Mouse (Mus musculus): ENCODE data around the gene Fgf23. TPM values are rescaled to one million over a fixed set of nuclear protein-coding genes. Genes with fewer than 3 reads are reported as not detected.

Gene Fgf23
- polyA plus RNA-seq, 2 experiments = not detected

DNA sequence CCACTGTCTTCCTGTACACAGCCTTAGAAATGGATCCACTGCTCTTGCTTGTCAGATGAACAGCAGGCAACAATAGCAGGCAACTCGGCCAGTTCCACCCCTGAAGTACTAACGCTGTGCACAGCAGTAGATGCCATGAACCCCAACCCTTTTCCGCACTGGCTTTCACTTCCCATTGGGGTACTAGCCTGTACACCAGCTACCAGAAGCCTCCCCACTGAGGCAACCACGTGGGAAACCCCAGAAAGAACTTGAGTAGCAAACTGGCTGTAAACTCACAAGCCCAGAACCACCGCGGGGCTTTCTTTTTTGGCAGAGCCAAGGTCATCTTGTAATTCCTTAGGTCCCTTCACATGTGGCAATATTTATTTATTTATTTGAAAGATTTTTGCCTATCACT, 9.1 kb downstream of the Fgf23 start:
- no peaks in the 10 kb centered on the region for H3K36me3 ChIP-seq (replicated peaks; ENCODE audit: control insufficient read depth, insufficient read depth, low read depth)
- H3K9me3 ChIP-seq (ENCODE audit: control insufficient read depth, low read length) = no peaks in the 10 kb centered on the region
- no peak for ATAC-seq (ENCODE audit: insufficient read depth)
- peaks cover 16% of the 10 kb centered on the region for H3K27me3 ChIP-seq (ENCODE audit: control insufficient read depth, insufficient read depth, low read length)
- WGBS (ENCODE audit: insufficient replicate concordance) = 57% methylated on average over 6 of the region's 6 CpGs
- H3K9ac ChIP-seq (replicated peaks) = no peak overlapping the region
- DNase-seq (ENCODE audit: low read depth in 3 of 3, low spot score in 3 of 3) = no peak
- TF ChIP-seq CTCF (IDR thresholded peaks at IDR 0.05; ENCODE audit: low read depth) (no peak), EP300 (IDR thresholded peaks at IDR 0.05; ENCODE audit: low read depth) (no peak)
- H3K4me2 ChIP-seq (ENCODE audit: low read depth) = no peak overlapping the region
- no peak overlapping the region for H3K27ac ChIP-seq
- no peak overlapping the region for H3K4me3 ChIP-seq (ENCODE audit: insufficient read depth in 1 of 2, low read depth in 2 of 2, low read length in 2 of 2)
- no peaks in the 10 kb centered on the region for H3K4me1 ChIP-seq (replicated peaks; ENCODE audit: control insufficient read depth in 2 of 2, insufficient read depth in 2 of 2, low read length in 1 of 2)

DNA sequence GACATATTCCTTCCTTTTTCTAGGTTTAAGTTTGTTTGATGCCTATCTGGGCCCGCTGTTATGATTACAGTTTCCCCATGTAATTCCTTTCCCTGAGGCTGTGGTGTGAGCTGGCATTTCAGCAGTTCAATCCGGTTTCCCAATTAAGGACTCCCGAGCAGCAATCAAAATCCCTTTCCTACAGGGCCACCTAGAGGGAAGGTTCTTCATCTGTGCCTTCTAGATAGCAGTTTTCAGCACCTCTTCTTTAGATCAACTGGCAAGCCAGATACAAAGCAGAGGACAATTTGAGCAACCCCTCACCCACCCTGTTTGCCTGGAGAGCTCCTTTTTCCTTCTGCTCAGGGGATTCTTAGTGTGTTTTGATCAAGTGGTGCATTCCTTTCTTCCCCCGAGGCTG, 14.0 kb downstream of the Fgf23 start:
- ATAC-seq (ENCODE audit: insufficient read depth) (no peak), DNase-seq (ENCODE audit: low read depth in 3 of 3, low spot score in 3 of 3) (no peak)
- WGBS (ENCODE audit: insufficient replicate concordance) = 52% methylated on average over 4 of the region's 4 CpGs
- H3K36me3 ChIP-seq (replicated peaks; ENCODE audit: control insufficient read depth, insufficient read depth, low read depth) = no peaks in the 10 kb centered on the region
- H3K9ac ChIP-seq (replicated peaks) = no peak overlapping the region
- no peak overlapping the region for H3K27ac ChIP-seq
- H3K27me3 ChIP-seq (ENCODE audit: control insufficient read depth, insufficient read depth, low read length) = no peaks in the 10 kb centered on the region
- H3K9me3 ChIP-seq (ENCODE audit: control insufficient read depth, low read length) = no peaks in the 10 kb centered on the region
- H3K4me2 ChIP-seq (ENCODE audit: low read depth) = no peak overlapping the region
- TF ChIP-seq CTCF (IDR thresholded peaks at IDR 0.05; ENCODE audit: low read depth) (no peak), EP300 (IDR thresholded peaks at IDR 0.05; ENCODE audit: low read depth) (no peak)
- no peak overlapping the region for H3K4me3 ChIP-seq (ENCODE audit: insufficient read depth in 1 of 2, low read depth in 2 of 2, low read length in 2 of 2)
- no peaks in the 10 kb centered on the region for H3K4me1 ChIP-seq (replicated peaks; ENCODE audit: control insufficient read depth in 2 of 2, insufficient read depth in 2 of 2, low read length in 1 of 2)

DNA sequence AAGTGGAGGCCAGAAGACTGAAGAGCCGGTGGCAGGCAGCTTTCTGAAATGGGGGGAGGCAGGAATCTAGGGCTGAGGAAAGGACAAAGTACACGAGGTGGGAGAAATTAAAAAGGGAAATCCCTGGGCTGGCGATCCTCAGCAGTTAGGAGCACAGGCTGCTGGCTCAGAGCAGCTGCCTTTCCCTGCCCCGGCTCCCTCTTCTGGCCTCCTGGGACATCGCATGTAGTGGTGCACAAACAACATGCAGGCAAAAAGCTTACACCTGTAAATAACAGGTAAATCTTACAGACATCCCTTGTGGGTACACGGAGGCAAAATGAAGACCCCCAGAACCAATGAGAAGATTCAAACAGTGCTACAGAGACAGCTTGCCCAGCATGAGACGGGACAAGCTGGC, 21.9 kb downstream of the Fgf23 start:
- H3K9me3 ChIP-seq (ENCODE audit: control insufficient read depth, low read length) = no peaks in the 10 kb centered on the region
- no peak overlapping the region for H3K9ac ChIP-seq (replicated peaks)
- no peaks in the 10 kb centered on the region for H3K36me3 ChIP-seq (replicated peaks; ENCODE audit: control insufficient read depth, insufficient read depth, low read depth)
- TF ChIP-seq EP300 (IDR thresholded peaks at IDR 0.05; ENCODE audit: low read depth) = no peak
- TF ChIP-seq CTCF (IDR thresholded peaks at IDR 0.05; ENCODE audit: low read depth) = peak; percentile 57
- DNase-seq (ENCODE audit: low read depth in 3 of 3, low spot score in 3 of 3) (no peak), ATAC-seq (ENCODE audit: insufficient read depth) (no peak)
- H3K4me2 ChIP-seq (ENCODE audit: low read depth) = no peak overlapping the region
- no peak overlapping the region for H3K4me3 ChIP-seq (ENCODE audit: insufficient read depth in 1 of 2, low read depth in 2 of 2, low read length in 2 of 2)
- WGBS (ENCODE audit: insufficient replicate concordance) = 52% methylated on average over 7 of the region's 7 CpGs
- H3K27ac ChIP-seq = no peak overlapping the region
- no peaks in the 10 kb centered on the region for H3K4me1 ChIP-seq (replicated peaks; ENCODE audit: control insufficient read depth in 2 of 2, insufficient read depth in 2 of 2, low read length in 1 of 2)
- no peaks in the 10 kb centered on the region for H3K27me3 ChIP-seq (ENCODE audit: control insufficient read depth, insufficient read depth, low read length)

DNA sequence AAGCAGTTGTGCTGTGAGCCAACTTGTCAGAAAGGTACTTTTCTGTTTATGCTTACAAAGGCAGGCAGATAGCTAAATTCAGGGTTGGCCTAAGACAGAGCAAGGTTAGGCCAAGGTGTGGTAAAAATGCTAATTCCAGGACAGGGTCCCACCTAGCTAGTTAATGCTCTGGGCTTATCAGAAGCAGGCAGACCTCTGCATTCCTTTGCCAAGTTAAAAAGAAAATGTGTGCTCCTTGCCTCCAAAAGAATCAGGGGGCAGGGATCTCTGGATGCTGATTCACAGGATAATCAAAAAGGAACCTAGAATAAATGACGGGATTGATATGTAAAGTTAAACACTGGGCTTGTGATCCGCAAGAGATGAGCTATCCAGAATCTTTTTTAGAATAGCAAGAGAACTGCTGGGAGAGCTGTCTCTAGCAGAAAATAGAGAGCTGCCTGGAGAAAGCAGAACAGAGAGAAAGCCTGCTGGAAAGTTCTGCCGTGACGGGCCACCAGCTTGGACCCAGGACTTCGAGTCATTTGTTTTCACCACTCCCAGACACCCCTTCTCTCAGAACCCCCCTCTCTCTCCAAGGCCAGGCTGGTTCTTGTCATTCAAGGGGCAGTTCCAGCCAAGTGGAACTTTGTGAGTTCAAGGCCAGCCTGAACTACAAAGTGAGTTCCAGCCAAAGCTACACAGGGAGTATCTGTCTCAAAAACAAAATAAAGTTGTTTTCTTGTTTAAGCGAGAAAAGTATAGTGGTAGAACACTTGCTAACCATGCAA, 31.0 kb downstream of the Fgf23 start:
- Histone ChIP-seq H3K9me3 (ENCODE audit: control insufficient read depth, low read length) (no peaks in the 10 kb centered on the region), H3K27ac (no peak overlapping the region), H3K4me3 (ENCODE audit: insufficient read depth in 1 of 2, low read depth in 2 of 2, low read length in 2 of 2) (no peak overlapping the region), H3K4me2 (ENCODE audit: low read depth) (no peak overlapping the region), H3K36me3 (replicated peaks; ENCODE audit: control insufficient read depth, insufficient read depth, low read depth) (no peaks in the 10 kb centered on the region), H3K27me3 (ENCODE audit: control insufficient read depth, insufficient read depth, low read length) (no peaks in the 10 kb centered on the region), H3K4me1 (replicated peaks; ENCODE audit: control insufficient read depth in 2 of 2, insufficient read depth in 2 of 2, low read length in 1 of 2) (peaks cover 0 to 1% of the 10 kb centered on the region in 2 experiments; a peak in 1 of 4 replicates), H3K9ac (replicated peaks) (no peak overlapping the region)
- WGBS (ENCODE audit: insufficient replicate concordance) = 74% methylated on average over 6 of the region's 6 CpGs
- no peak for DNase-seq (ENCODE audit: low read depth in 3 of 3, low spot score in 3 of 3)
- TF ChIP-seq CTCF (IDR thresholded peaks at IDR 0.05; ENCODE audit: low read depth) (no peak), EP300 (IDR thresholded peaks at IDR 0.05; ENCODE audit: low read depth) (no peak)
- ATAC-seq (ENCODE audit: insufficient read depth) = no peak

DNA sequence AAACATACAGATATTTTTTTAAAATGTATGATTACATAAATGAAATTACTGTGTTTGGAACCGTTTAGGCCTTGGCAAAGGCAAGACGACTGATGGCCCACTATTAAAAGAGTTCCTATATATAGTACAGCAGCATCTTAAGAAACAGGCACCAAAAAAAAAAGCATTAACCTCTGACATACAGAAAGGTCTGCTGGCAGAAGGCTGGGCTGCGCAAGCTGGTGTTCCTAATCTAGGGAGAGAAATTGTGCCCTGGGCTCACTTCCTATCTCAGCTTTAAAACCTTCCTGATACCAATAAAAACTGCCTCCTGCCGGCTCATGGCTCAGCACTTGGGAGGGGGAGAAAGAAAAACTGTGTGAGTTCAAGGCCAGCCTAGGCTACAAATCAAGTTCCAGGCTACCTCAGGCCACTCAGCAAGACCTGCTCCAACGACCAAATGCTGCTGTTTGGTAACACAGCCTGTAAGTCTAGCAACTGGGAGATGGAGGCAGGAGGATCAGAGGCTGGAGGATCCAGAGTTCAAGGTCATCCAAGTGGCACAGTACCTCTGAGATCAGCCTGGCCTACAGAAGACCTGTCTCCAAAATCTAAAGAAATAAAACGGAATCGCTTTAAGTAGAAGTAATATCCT, 31.8 kb downstream of the Fgf23 start:
- TF ChIP-seq EP300 (IDR thresholded peaks at IDR 0.05; ENCODE audit: low read depth) = no peak
- TF ChIP-seq CTCF (IDR thresholded peaks at IDR 0.05; ENCODE audit: low read depth) = no peak
- WGBS (ENCODE audit: insufficient replicate concordance) = 62% methylated on average over 7 of the region's 7 CpGs
- no peak for ATAC-seq (ENCODE audit: insufficient read depth)
- no peak overlapping the region for H3K27ac ChIP-seq
- no peak overlapping the region for H3K4me3 ChIP-seq (ENCODE audit: insufficient read depth in 1 of 2, low read depth in 2 of 2, low read length in 2 of 2)
- no peaks in the 10 kb centered on the region for H3K36me3 ChIP-seq (replicated peaks; ENCODE audit: control insufficient read depth, insufficient read depth, low read depth)
- H3K9me3 ChIP-seq (ENCODE audit: control insufficient read depth, low read length) = no peaks in the 10 kb centered on the region
- peaks cover 0 to 4% of the 10 kb centered on the region in 2 experiments; a peak in 1 of 4 replicates for H3K4me1 ChIP-seq (replicated peaks; ENCODE audit: control insufficient read depth in 2 of 2, insufficient read depth in 2 of 2, low read length in 1 of 2)
- no peak overlapping the region for H3K4me2 ChIP-seq (ENCODE audit: low read depth)
- H3K27me3 ChIP-seq (ENCODE audit: control insufficient read depth, insufficient read depth, low read length) = no peaks in the 10 kb centered on the region
- DNase-seq (ENCODE audit: low read depth in 3 of 3, low spot score in 3 of 3) = no peak
- H3K9ac ChIP-seq (replicated peaks) = no peak overlapping the region
